In the genomic region with DNA sequence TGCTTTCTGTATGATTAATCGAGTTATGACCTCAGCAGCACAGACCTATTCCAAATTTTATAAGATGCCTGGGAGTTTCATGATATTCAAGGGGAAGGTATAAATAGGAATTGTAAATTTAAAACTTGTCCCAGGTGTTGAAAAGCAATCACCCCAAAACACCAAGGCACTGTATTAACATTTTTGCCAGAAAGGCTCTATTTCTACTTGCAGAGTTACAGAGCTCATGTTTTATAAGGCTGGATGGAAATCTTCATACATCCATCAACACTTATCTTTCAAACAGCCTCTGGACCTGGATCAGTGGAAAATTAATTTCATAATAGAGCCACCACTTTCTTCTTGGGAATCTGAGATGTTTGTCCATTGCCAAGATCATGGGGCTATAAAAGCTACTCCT, we compare ENCODE assay signal across 36 mouse cellular contexts.
"Had no signal": no experiment of that assay in that cellular context is flagged by ENCODE, and none has a peak within 500 bp of the region (broad histone marks: within the 10 kb centered on the region; RNA-seq: fewer than 3 reads in every experiment).

No protein-coding gene starts in this region.

- H3K4me2 ChIP-seq: heart, embryonic 11.5 days; heart, embryonic 12.5 days; heart, embryonic 13.5 days; heart, embryonic 15.5 days; hindbrain, embryonic 12.5 days; hindbrain, embryonic 13.5 days; hindbrain, embryonic 14.5 days; hindbrain, embryonic 15.5 days; intestine, embryonic 15.5 days; kidney, embryonic 15.5 days had no signal

- ATAC-seq: hindbrain, embryonic 16.5 days; hindbrain, postnatal 0 days; inflammation-experienced regulatory T-cells, adult 6 months; intestine, embryonic 15.5 days; intestine, embryonic 16.5 days; intestine, postnatal 0 days had no signal

- DNase-seq: heart, adult 18-20 months; heart, adult 2 months; heart, postnatal 10 days; heart, postnatal 14 days; heart, postnatal 36 days; heart, postnatal 4 days; kidney, adult 11 months; kidney, adult 18-20 months; kidney, adult 2 months; kidney, adult 8-10 months; kidney, adult 9 months; kidney, postnatal 10 days; kidney, postnatal 14 days; kidney, postnatal 25 days; kidney, postnatal 36 days; kidney, postnatal 4 days; layer of hippocampus, adult 9-11 months had no signal

- H3K9ac ChIP-seq: heart, embryonic 12.5 days; heart, embryonic 13.5 days; heart, embryonic 15.5 days; hindbrain, embryonic 12.5 days; hindbrain, embryonic 13.5 days; hindbrain, embryonic 14.5 days; hindbrain, embryonic 15.5 days; intestine, embryonic 15.5 days; kidney, embryonic 15.5 days had no signal

- H3K27ac ChIP-seq: heart, adult 2 months; heart, embryonic 10.5 days; heart, embryonic 13.5 days; heart, embryonic 15.5 days; hindbrain, embryonic 10.5 days; hindbrain, embryonic 12.5 days; hindbrain, embryonic 13.5 days; hindbrain, embryonic 14.5 days; hindbrain, embryonic 15.5 days; hindbrain, postnatal 0 days; intestine, embryonic 15.5 days; kidney, embryonic 15.5 days; kidney, postnatal 0 days; layer of hippocampus, adult 2 months had no signal

- H3K36me3 ChIP-seq: heart, embryonic 10.5 days; heart, embryonic 12.5 days; heart, embryonic 13.5 days; heart, embryonic 15.5 days; hindbrain, embryonic 10.5 days; hindbrain, embryonic 12.5 days; hindbrain, embryonic 13.5 days; hindbrain, embryonic 15.5 days; intestine, embryonic 15.5 days; kidney, embryonic 15.5 days had no signal

- H3K4me3 ChIP-seq: heart, adult 2 months; heart, embryonic 10.5 days; heart, embryonic 12.5 days; heart, embryonic 13.5 days; heart, embryonic 15.5 days; hindbrain, embryonic 10.5 days; hindbrain, embryonic 12.5 days; hindbrain, embryonic 13.5 days; hindbrain, embryonic 15.5 days; intestine, embryonic 15.5 days; kidney, embryonic 15.5 days; layer of hippocampus, adult 2 months had no signal

- H3K9me3 ChIP-seq: heart, embryonic 10.5 days; heart, embryonic 12.5 days; heart, embryonic 13.5 days; heart, embryonic 15.5 days; hindbrain, embryonic 10.5 days; hindbrain, embryonic 12.5 days; hindbrain, embryonic 13.5 days; hindbrain, embryonic 15.5 days; intestine, embryonic 15.5 days; kidney, embryonic 15.5 days had no signal

- H3K4me1 ChIP-seq: heart, embryonic 10.5 days; heart, embryonic 12.5 days; heart, embryonic 13.5 days; heart, embryonic 15.5 days; hindbrain, embryonic 10.5 days; hindbrain, embryonic 12.5 days; hindbrain, embryonic 13.5 days; hindbrain, embryonic 15.5 days; intestine, embryonic 15.5 days had no signal

- H3K27me3 ChIP-seq: heart, embryonic 12.5 days; heart, embryonic 13.5 days; heart, embryonic 15.5 days; hindbrain, embryonic 12.5 days; hindbrain, embryonic 13.5 days; hindbrain, embryonic 15.5 days; intestine, embryonic 15.5 days; kidney, embryonic 15.5 days had no signal
